Mouse (Mus musculus): ENCODE results near the gene Nup37. TPM values are rescaled to one million over a fixed set of nuclear protein-coding genes. Genes with fewer than 3 reads are reported as not detected.
A peak's percentile ranks its signal among the peaks of the same experiment; 100 is the strongest.

Gene Nup37
- total and polyA plus RNA-seq, 2 experiments from 2014 or later: 18.1 to 18.4 TPM

DNA sequence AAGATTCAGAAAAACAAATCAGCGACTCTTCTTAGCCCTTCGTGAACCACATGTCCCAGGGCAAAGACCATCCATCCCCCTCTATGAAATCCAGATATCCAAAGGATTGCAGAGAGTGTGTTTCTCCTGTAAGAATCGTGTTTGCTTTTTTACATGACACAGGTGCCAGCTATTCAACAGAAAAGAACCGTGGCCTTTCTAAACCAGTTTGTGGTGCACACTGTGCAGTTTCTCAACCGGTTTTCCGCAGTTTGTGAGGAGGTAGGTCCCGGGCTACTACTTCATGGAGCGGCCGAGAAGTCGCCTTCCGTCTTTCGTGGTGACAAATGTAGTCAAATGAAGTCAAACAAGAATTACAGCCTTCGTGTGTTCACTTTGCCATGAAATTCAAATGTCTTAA, 54.9 kb downstream of the Nup37 start:
- no peak for TF ChIP-seq CTCF (IDR thresholded peaks at IDR 0.05; ENCODE audit: low read depth)
- 74% methylated on average over 13 of the region's 13 CpGs for WGBS

GRCm38 (mm10) chr10:88202581-88202980, 55.8 kb downstream of the Nup37 start:
- no peak for TF ChIP-seq CTCF (IDR thresholded peaks at IDR 0.05; ENCODE audit: low read depth)
- H3K4me2 ChIP-seq (ENCODE audit: low read depth): no peak overlapping the region

More for the DNA sequence above, 54.9 kb downstream of the Nup37 start:
- Histone ChIP-seq H3K27me3 (ENCODE audit: insufficient read depth, low read length) (no peaks in the 10 kb centered on the region), H3K9ac (peak overlapping the region; percentile 89), H3K4me1 (ENCODE audit: insufficient read depth) (0 out of 2 replicates have a peak, but pooled peaks cover 3% of the 10 kb centered on the region), H3K4me2 (ENCODE audit: low read depth) (peak overlapping the region; percentile 66), H3K27ac (ENCODE audit: low read depth, low read length) (peak overlapping the region; percentile 91), H3K9me3 (ENCODE audit: low read length) (no peaks in the 10 kb centered on the region), H3K4me3 (ENCODE audit: low read depth, low read length) (peak overlapping the region; percentile 74), H3K36me3 (ENCODE audit: insufficient read depth) (0 out of 2 replicates have a peak, but pooled peaks cover 5% of the 10 kb centered on the region)
- ATAC-seq: no peak; the same call in 1 of the 2 replicates
- DNase-seq: no peak

GRCm38 (mm10) chr10:88203236-88203635, 56.4 kb downstream of the Nup37 start:
- Histone ChIP-seq H3K36me3 (ENCODE audit: insufficient read depth) (0 out of 2 replicates have a peak, but pooled peaks cover 5% of the 10 kb centered on the region), H3K27ac (ENCODE audit: low read depth, low read length) (no peak overlapping the region), H3K4me1 (ENCODE audit: insufficient read depth) (0 out of 2 replicates have a peak, but pooled peaks cover 3% of the 10 kb centered on the region), H3K9me3 (ENCODE audit: low read length) (no peaks in the 10 kb centered on the region), H3K4me2 (ENCODE audit: low read depth) (no peak overlapping the region), H3K27me3 (ENCODE audit: insufficient read depth, low read length) (no peaks in the 10 kb centered on the region), H3K9ac (no peak overlapping the region), H3K4me3 (ENCODE audit: low read depth, low read length) (no peak overlapping the region)
- no peak for TF ChIP-seq CTCF (IDR thresholded peaks at IDR 0.05; ENCODE audit: low read depth)
- no peak for ATAC-seq
- WGBS: 92% methylated on average over 6 of the region's 6 CpGs
- DNase-seq: no peak

More at GRCm38 (mm10) chr10:88202581-88202980, 55.8 kb downstream of the Nup37 start:
- H3K36me3 ChIP-seq (ENCODE audit: insufficient read depth): 0 out of 2 replicates have a peak, but pooled peaks cover 5% of the 10 kb centered on the region
- ATAC-seq (no peak), DNase-seq (no peak)
- H3K4me1 ChIP-seq (ENCODE audit: insufficient read depth): 0 out of 2 replicates have a peak, but pooled peaks cover 3% of the 10 kb centered on the region
- no peaks in the 10 kb centered on the region for H3K27me3 ChIP-seq (ENCODE audit: insufficient read depth, low read length)
- WGBS: 97% methylated on average over 8 of the region's 8 CpGs
- no peak overlapping the region for H3K27ac ChIP-seq (ENCODE audit: low read depth, low read length)
- no peak overlapping the region for H3K4me3 ChIP-seq (ENCODE audit: low read depth, low read length)
- no peaks in the 10 kb centered on the region for H3K9me3 ChIP-seq (ENCODE audit: low read length)
- no peak overlapping the region for H3K9ac ChIP-seq

DNA sequence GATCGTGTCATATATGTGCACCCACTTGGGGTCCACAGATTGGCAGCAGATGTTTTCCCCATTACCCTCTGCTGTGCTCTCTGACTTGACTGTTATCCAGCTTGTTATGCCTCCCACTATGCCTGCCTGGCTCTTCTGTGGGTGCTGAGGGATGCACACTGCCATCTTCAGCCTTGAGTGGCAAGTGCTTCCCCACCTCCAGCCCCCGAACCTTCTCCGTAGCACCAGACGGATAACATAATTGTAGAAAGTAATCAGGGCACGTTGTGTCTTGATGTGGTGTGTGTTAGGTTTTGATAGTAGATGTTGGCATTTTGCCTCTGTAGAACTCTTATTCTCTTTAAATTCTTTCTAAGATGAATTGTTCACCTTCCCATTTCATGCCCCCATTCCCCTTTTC, 65.9 kb downstream of the Nup37 start:
- peaks cover 12% of the 10 kb centered on the region; the same call in 1 of the 2 replicates for H3K36me3 ChIP-seq (ENCODE audit: insufficient read depth)

GRCm38 (mm10) chr10:88214800-88215514, 68.2 kb downstream of the Nup37 start:
- H3K4me2 ChIP-seq (ENCODE audit: low read depth): no peak overlapping the region
- H3K4me3 ChIP-seq (ENCODE audit: low read depth, low read length): no peak overlapping the region
- DNase-seq (no peak), ATAC-seq (no peak)
- no peak overlapping the region for H3K9ac ChIP-seq
- WGBS: 96% methylated on average over 20 of the region's 20 CpGs
- no peak for TF ChIP-seq CTCF (IDR thresholded peaks at IDR 0.05; ENCODE audit: low read depth)
- no peaks in the 10 kb centered on the region for H3K27me3 ChIP-seq (ENCODE audit: insufficient read depth, low read length)
- H3K36me3 ChIP-seq (ENCODE audit: insufficient read depth): peaks cover 17% of the 10 kb centered on the region; the same call in 1 of the 2 replicates
- no peak overlapping the region for H3K27ac ChIP-seq (ENCODE audit: low read depth, low read length)
- no peaks in the 10 kb centered on the region for H3K9me3 ChIP-seq (ENCODE audit: low read length)
- no peaks in the 10 kb centered on the region for H3K4me1 ChIP-seq (ENCODE audit: insufficient read depth)

More for the DNA sequence above, 65.9 kb downstream of the Nup37 start:
- Histone ChIP-seq H3K27me3 (ENCODE audit: insufficient read depth, low read length) (no peaks in the 10 kb centered on the region), H3K4me3 (ENCODE audit: low read depth, low read length) (no peak overlapping the region), H3K4me1 (ENCODE audit: insufficient read depth) (no peaks in the 10 kb centered on the region), H3K9ac (no peak overlapping the region), H3K9me3 (ENCODE audit: low read length) (no peaks in the 10 kb centered on the region), H3K27ac (ENCODE audit: low read depth, low read length) (no peak overlapping the region), H3K4me2 (ENCODE audit: low read depth) (no peak overlapping the region)
- no peak for DNase-seq
- no peak for ATAC-seq
- WGBS: 81% methylated on average over 5 of the region's 5 CpGs
- TF ChIP-seq CTCF (IDR thresholded peaks at IDR 0.05; ENCODE audit: low read depth): no peak

GRCm38 (mm10) chr10:88218161-88218560, 71.4 kb downstream of the Nup37 start:
- DNase-seq: no peak
- H3K9ac ChIP-seq: no peak overlapping the region
- WGBS: 95% methylated on average over 3 of the region's 3 CpGs
- H3K9me3 ChIP-seq (ENCODE audit: low read length): no peaks in the 10 kb centered on the region
- no peak overlapping the region for H3K27ac ChIP-seq (ENCODE audit: low read depth, low read length)
- no peaks in the 10 kb centered on the region for H3K4me1 ChIP-seq (ENCODE audit: insufficient read depth)
- H3K4me2 ChIP-seq (ENCODE audit: low read depth): no peak overlapping the region
- ATAC-seq: no peak
- TF ChIP-seq CTCF (IDR thresholded peaks at IDR 0.05; ENCODE audit: low read depth): no peak
- no peaks in the 10 kb centered on the region for H3K27me3 ChIP-seq (ENCODE audit: insufficient read depth, low read length)
- 0 out of 2 replicates have a peak, but pooled peaks cover 14% of the 10 kb centered on the region for H3K36me3 ChIP-seq (ENCODE audit: insufficient read depth)
- H3K4me3 ChIP-seq (ENCODE audit: low read depth, low read length): no peak overlapping the region

DNA sequence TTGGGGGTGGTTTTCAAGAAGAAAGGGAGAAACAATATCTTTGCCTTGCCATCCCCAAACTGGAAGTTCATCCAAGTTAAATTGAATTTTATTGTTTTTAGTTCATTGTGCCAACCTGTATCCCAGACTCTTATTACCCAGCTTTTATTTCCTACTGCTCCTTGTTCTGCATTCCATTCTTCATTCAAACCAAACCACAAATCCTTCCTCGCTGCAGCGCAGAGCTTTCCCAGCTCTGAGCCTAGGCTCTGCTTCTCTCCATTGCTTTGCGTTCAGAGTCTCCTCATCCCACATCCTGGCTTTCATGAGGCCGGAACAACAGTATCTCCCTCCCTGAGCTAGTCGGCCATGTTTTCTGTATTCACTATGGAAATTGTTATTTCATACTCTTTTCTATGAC, 74.9 kb downstream of the Nup37 start:
- no peak for ATAC-seq
- Histone ChIP-seq H3K4me3 (ENCODE audit: low read depth, low read length) (no peak overlapping the region), H3K4me2 (ENCODE audit: low read depth) (no peak overlapping the region), H3K9ac (no peak overlapping the region), H3K9me3 (ENCODE audit: low read length) (no peaks in the 10 kb centered on the region), H3K27ac (ENCODE audit: low read depth, low read length) (no peak overlapping the region), H3K4me1 (ENCODE audit: insufficient read depth) (no peaks in the 10 kb centered on the region), H3K36me3 (ENCODE audit: insufficient read depth) (0 out of 2 replicates have a peak, but pooled peaks cover 5% of the 10 kb centered on the region), H3K27me3 (ENCODE audit: insufficient read depth, low read length) (no peaks in the 10 kb centered on the region)
- 90% methylated on average over 5 of the region's 5 CpGs for WGBS
- no peak for TF ChIP-seq CTCF (IDR thresholded peaks at IDR 0.05; ENCODE audit: low read depth)
- DNase-seq: no peak

Measured in forebrain, postnatal 0 days (tissue).